Mouse (Mus musculus) E14TG2a.4 (cell line): ENCODE measurements around the gene Dppa5a.
"Not testable (repeated sequence)": the region's sequence is repeated elsewhere in the genome, so short reads cannot be mapped to it uniquely, and the experiment has no call there.

ENCODE experiments used
- CTCF ChIP-seq: conservative IDR thresholded peaks from 2 replicates; pipeline ENCODE4 v1.5.1; 2014; ENCODE audit warnings: low read length
- NANOG ChIP-seq: IDR thresholded peaks from 2 replicates; pipeline ENCODE4 v1.6.1; 2014; ENCODE audit warnings: borderline replicate concordance, low read length, mixed read lengths
- POU5F1 ChIP-seq: IDR thresholded peaks from 2 replicates; pipeline ENCODE4 v1.6.1; 2014; ENCODE audit warnings: low read length, borderline replicate concordance

GRCm38 (mm10) chr9:78340324-78340723 lies 27.7 kb downstream of the Dppa5a start:
- TF ChIP-seq CTCF = peak; percentile 76
- TF ChIP-seq NANOG, POU5F1: not testable (repeated sequence)
